Mouse (Mus musculus): ENCODE results near the gene Mdfic.
A peak's percentile ranks its signal among the peaks of the same experiment; 100 is the strongest.

The Mdfic gene

GRCm38 (mm10) chr6:15748943-15749342 is 28.5 kb downstream of the Mdfic start:
- H3K27me3 ChIP-seq (ENCODE audit: control insufficient read depth, insufficient read depth, low read length, poor library complexity, severe bottlenecking) = no peaks in the 10 kb centered on the region
- DNase-seq (ENCODE audit: low read depth, low spot score) = peak; percentile 61
- no peaks in the 10 kb centered on the region; the same call in 1 of the 2 replicates for H3K36me3 ChIP-seq (ENCODE audit: control insufficient read depth, insufficient read depth, low read length, poor library complexity, severe bottlenecking)

GRCm38 (mm10) chr6:15750101-15750500 is 29.6 kb downstream of the Mdfic start:
- H3K36me3 ChIP-seq (ENCODE audit: control insufficient read depth, insufficient read depth, low read length, poor library complexity, severe bottlenecking) = no peaks in the 10 kb centered on the region; the same call in 1 of the 2 replicates
- no peaks in the 10 kb centered on the region for H3K27me3 ChIP-seq (ENCODE audit: control insufficient read depth, insufficient read depth, low read length, poor library complexity, severe bottlenecking)
- peak; percentile 59 for DNase-seq (ENCODE audit: low read depth, low spot score)

- Histone ChIP-seq H3K27me3 (ENCODE audit: control insufficient read depth, insufficient read depth, low read length, poor library complexity, severe bottlenecking) (no peaks in the 10 kb centered on the region), H3K36me3 (ENCODE audit: control insufficient read depth, insufficient read depth, low read length, poor library complexity, severe bottlenecking) (no peaks in the 10 kb centered on the region; the same call in 1 of the 2 replicates)
- DNase-seq (ENCODE audit: low read depth, low spot score) = no peak
Observed at GRCm38 (mm10) chr6:15751375-15751774, 30.9 kb downstream of the Mdfic start.

GRCm38 (mm10) chr6:15752160-15752559 is 31.7 kb downstream of the Mdfic start:
- no peaks in the 10 kb centered on the region; the same call in 1 of the 2 replicates for H3K36me3 ChIP-seq (ENCODE audit: control insufficient read depth, insufficient read depth, low read length, poor library complexity, severe bottlenecking)
- DNase-seq (ENCODE audit: low read depth, low spot score) = no peak

GRCm38 (mm10) chr6:15753208-15753607 is 32.7 kb downstream of the Mdfic start:
- H3K36me3 ChIP-seq (ENCODE audit: control insufficient read depth, insufficient read depth, low read length, poor library complexity, severe bottlenecking) = no peaks in the 10 kb centered on the region; the same call in 1 of the 2 replicates
- H3K27me3 ChIP-seq (ENCODE audit: control insufficient read depth, insufficient read depth, low read length, poor library complexity, severe bottlenecking) = no peaks in the 10 kb centered on the region
- DNase-seq (ENCODE audit: low read depth, low spot score) = peak; percentile 28

More at GRCm38 (mm10) chr6:15752160-15752559, 31.7 kb downstream of the Mdfic start:
- H3K27me3 ChIP-seq (ENCODE audit: control insufficient read depth, insufficient read depth, low read length, poor library complexity, severe bottlenecking) = no peaks in the 10 kb centered on the region

GRCm38 (mm10) chr6:15758394-15758793 is 37.9 kb downstream of the Mdfic start:
- no peaks in the 10 kb centered on the region for H3K36me3 ChIP-seq (ENCODE audit: control insufficient read depth, insufficient read depth, low read length, poor library complexity, severe bottlenecking)
- DNase-seq (ENCODE audit: low read depth, low spot score) = peak; percentile 76

GRCm38 (mm10) chr6:15760750-15761149 is 40.3 kb downstream of the Mdfic start:
- Histone ChIP-seq H3K36me3 (ENCODE audit: control insufficient read depth, insufficient read depth, low read length, poor library complexity, severe bottlenecking) (no peaks in the 10 kb centered on the region), H3K27me3 (ENCODE audit: control insufficient read depth, insufficient read depth, low read length, poor library complexity, severe bottlenecking) (no peaks in the 10 kb centered on the region)
- no peak for DNase-seq (ENCODE audit: low read depth, low spot score)

More at GRCm38 (mm10) chr6:15758394-15758793, 37.9 kb downstream of the Mdfic start:
- H3K27me3 ChIP-seq (ENCODE audit: control insufficient read depth, insufficient read depth, low read length, poor library complexity, severe bottlenecking) = no peaks in the 10 kb centered on the region

GRCm38 (mm10) chr6:15764039-15764438 is 43.6 kb downstream of the Mdfic start:
- Histone ChIP-seq H3K27me3 (ENCODE audit: control insufficient read depth, insufficient read depth, low read length, poor library complexity, severe bottlenecking) (no peaks in the 10 kb centered on the region), H3K36me3 (ENCODE audit: control insufficient read depth, insufficient read depth, low read length, poor library complexity, severe bottlenecking) (no peaks in the 10 kb centered on the region)
- DNase-seq (ENCODE audit: low read depth, low spot score) = no peak

GRCm38 (mm10) chr6:15767460-15767859 is 47.0 kb downstream of the Mdfic start:
- Histone ChIP-seq H3K36me3 (ENCODE audit: control insufficient read depth, insufficient read depth, low read length, poor library complexity, severe bottlenecking) (peaks cover 4% of the 10 kb centered on the region; the same call in 1 of the 2 replicates), H3K27me3 (ENCODE audit: control insufficient read depth, insufficient read depth, low read length, poor library complexity, severe bottlenecking) (no peaks in the 10 kb centered on the region)
- no peak for DNase-seq (ENCODE audit: low read depth, low spot score)

GRCm38 (mm10) chr6:15770128-15770527 is 49.7 kb downstream of the Mdfic start:
- Histone ChIP-seq H3K36me3 (ENCODE audit: control insufficient read depth, insufficient read depth, low read length, poor library complexity, severe bottlenecking) (peaks cover 4% of the 10 kb centered on the region; the same call in 1 of the 2 replicates), H3K27me3 (ENCODE audit: control insufficient read depth, insufficient read depth, low read length, poor library complexity, severe bottlenecking) (no peaks in the 10 kb centered on the region)
- DNase-seq (ENCODE audit: low read depth, low spot score) = no peak

GRCm38 (mm10) chr6:15777070-15777469 is 56.6 kb downstream of the Mdfic start:
- Histone ChIP-seq H3K27me3 (ENCODE audit: control insufficient read depth, insufficient read depth, low read length, poor library complexity, severe bottlenecking) (no peaks in the 10 kb centered on the region), H3K36me3 (ENCODE audit: control insufficient read depth, insufficient read depth, low read length, poor library complexity, severe bottlenecking) (no peaks in the 10 kb centered on the region)
- DNase-seq (ENCODE audit: low read depth, low spot score) = no peak

- Histone ChIP-seq H3K27me3 (ENCODE audit: control insufficient read depth, insufficient read depth, low read length, poor library complexity, severe bottlenecking) (no peaks in the 10 kb centered on the region), H3K36me3 (ENCODE audit: control insufficient read depth, insufficient read depth, low read length, poor library complexity, severe bottlenecking) (no peaks in the 10 kb centered on the region)
- DNase-seq (ENCODE audit: low read depth, low spot score) = no peak
Observed at GRCm38 (mm10) chr6:15780127-15780526, 59.7 kb downstream of the Mdfic start.

- no peak for DNase-seq (ENCODE audit: low read depth, low spot score)
- H3K27me3 ChIP-seq (ENCODE audit: control insufficient read depth, insufficient read depth, low read length, poor library complexity, severe bottlenecking) = no peaks in the 10 kb centered on the region
- H3K36me3 ChIP-seq (ENCODE audit: control insufficient read depth, insufficient read depth, low read length, poor library complexity, severe bottlenecking) = no peaks in the 10 kb centered on the region
Observed at GRCm38 (mm10) chr6:15780688-15781087, 60.2 kb downstream of the Mdfic start.

- H3K36me3 ChIP-seq (ENCODE audit: control insufficient read depth, insufficient read depth, low read length, poor library complexity, severe bottlenecking) = no peaks in the 10 kb centered on the region
- no peaks in the 10 kb centered on the region for H3K27me3 ChIP-seq (ENCODE audit: control insufficient read depth, insufficient read depth, low read length, poor library complexity, severe bottlenecking)
- peak; percentile 85 for DNase-seq (ENCODE audit: low read depth, low spot score)
Observed at GRCm38 (mm10) chr6:15789523-15790500, 69.4 kb downstream of the Mdfic start.
